Mouse (Mus musculus) lung, embryonic 14.5 days (tissue): ENCODE measurements around the gene Clec1b. TPM values are rescaled to one million over a fixed set of nuclear protein-coding genes. Genes with fewer than 3 reads are reported as not detected.

Experiments used
- ATAC-seq: fragments of 200-750 bp; cut with Nextera tagmentation; 2 replicates; pipeline ENCODE4 v1.8.0; 2017; ENCODE audit warnings: mild to moderate bottlenecking, moderate TSS enrichment, moderate library complexity; ENCODE audit not compliant: insufficient read depth
- DNase-seq: peaks from one replicate; pipeline ENCODE4 v3.0.0-alpha.2; 2015
- H3K27ac ChIP-seq: fragments of 300-500 bp; sonication (generic); 2 replicates; pipeline ENCODE4 v1.5.1; 2014; ENCODE audit warnings: low read depth, mild to moderate bottlenecking, moderate library complexity
- H3K27me3 ChIP-seq: fragments of 300-500 bp; sonication (generic); 2 replicates; pipeline ENCODE4 v1.6.1; 2014; ENCODE audit warnings: low read length, control low read depth; ENCODE audit not compliant: insufficient read depth
- H3K36me3 ChIP-seq: fragments of 300-500 bp; sonication (generic); 2 replicates; pipeline ENCODE4 v1.6.1; 2014; ENCODE audit warnings: control low read depth; ENCODE audit not compliant: insufficient read depth
- H3K4me1 ChIP-seq: fragments of 300-500 bp; sonication (generic); 2 replicates; pipeline ENCODE4 v1.6.1; 2014; ENCODE audit warnings: antibody characterized with exemption, control low read depth; ENCODE audit not compliant: insufficient read depth
- H3K4me2 ChIP-seq: fragments of 300-500 bp; sonication (generic); 2 replicates; pipeline ENCODE4 v1.6.1; 2014; ENCODE audit warnings: mild to moderate bottlenecking
- H3K4me3 ChIP-seq: fragments of 300-500 bp; sonication (generic); 2 replicates; pipeline ENCODE4 v1.5.1; 2014; ENCODE audit warnings: low read depth, low read length
- H3K9ac ChIP-seq: fragments of 300-500 bp; sonication (generic); 2 replicates; pipeline ENCODE4 v1.6.1; 2014
- H3K9me3 ChIP-seq: fragments of 300-500 bp; sonication (generic); 2 replicates; pipeline ENCODE4 v1.6.1; 2016; ENCODE audit warnings: low read depth, low read length, control low read depth
- CTCF ChIP-seq: IDR thresholded peaks from 2 replicates; pipeline ENCODE4 v1.5.1; 2016; ENCODE audit warnings: antibody characterized with exemption, low read depth
- WGBS: fragments of 180-500 bp; shearing (Covaris S2); extraction: QIAGEN DNeasy Blood & Tissue Kit; methylation state at CpG from one replicate; pipeline ENCODE4 v1.1.7; 2014; 5-methylcytosine and 5-hydroxymethylcytosine counted together
- polyA plus RNA-seq: library from polyadenylated mRNA; unstranded; fragments of >200 nt; fragmentation: Nextera tagmentation; extraction: Ambion mirVana; gene quantifications from 2 replicates; pipeline ENCODE4 v1.2.1, GENCODE M21; 2014

Gene Clec1b
- polyA plus RNA-seq, 1 experiment from 2014 or later = 3.7 TPM

DNA sequence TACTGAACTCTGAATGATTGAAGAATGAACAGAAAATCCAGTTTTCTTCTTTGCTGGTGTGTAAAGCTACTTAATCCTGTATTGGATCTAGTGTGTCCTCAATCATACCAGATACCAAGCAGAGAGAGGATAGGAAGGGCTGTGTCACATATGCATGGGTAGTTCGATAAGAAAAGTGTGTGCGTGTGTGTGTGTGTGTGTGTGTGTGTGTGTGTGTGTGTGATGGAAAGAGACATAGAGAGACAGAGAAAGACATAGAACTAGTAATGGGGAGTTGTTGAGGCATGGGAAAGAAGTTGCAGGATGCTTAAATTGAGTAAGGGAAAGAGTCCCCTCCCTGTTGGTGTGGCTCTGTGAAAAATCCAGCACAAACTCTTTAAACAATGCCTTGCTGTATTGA is 11.3 kb upstream of the Clec1b start, which contains the start of gene Clec12b:
Clec12b (minus strand) TSS at position 101 of the 400 bp plus-strand sequence.
- no peaks in the 10 kb centered on the region for H3K27me3 ChIP-seq
- WGBS = 61% methylated on average over 2 of the region's 2 CpGs
- TF ChIP-seq CTCF = no peak

DNA sequence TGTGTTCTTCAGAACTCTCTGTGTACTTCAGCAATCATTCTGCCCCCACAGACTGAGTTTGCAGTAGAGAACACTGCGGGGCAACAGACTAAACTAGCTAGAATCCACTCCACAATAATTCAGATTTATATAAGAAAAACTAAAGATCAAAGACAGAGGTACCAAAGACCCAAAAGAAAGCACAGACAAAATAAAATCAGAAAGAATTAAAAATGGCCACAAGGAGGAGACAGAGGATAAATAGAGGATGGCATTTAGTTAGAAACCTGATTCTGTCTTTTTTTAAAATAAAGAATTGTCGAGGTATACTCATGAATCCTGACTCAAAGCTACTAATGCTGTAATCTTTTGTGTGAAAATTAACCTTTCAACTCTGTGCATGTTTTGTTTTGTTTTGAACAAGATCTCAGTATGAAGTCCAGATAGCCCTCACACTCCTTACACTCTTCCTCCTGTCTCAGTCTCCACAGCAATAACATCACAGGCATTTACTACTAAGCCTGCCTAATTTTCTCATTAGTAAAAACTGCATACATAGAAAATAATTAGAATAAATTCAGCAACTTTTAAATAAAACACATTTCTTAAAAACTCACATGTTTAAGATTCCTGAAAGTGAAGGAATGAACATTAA is 3.9 kb upstream of the Clec1b start:
- DNase-seq (peak; percentile 79), ATAC-seq (peak; percentile 31; the same call in 1 of the 2 replicates)
- Histone ChIP-seq H3K9ac (no peak overlapping the region), H3K4me2 (no peak overlapping the region), H3K27me3 (no peaks in the 10 kb centered on the region), H3K36me3 (no peaks in the 10 kb centered on the region), H3K4me1 (no peaks in the 10 kb centered on the region), H3K27ac (no peak overlapping the region), H3K4me3 (no peak overlapping the region), H3K9me3 (no peaks in the 10 kb centered on the region)
- peak; percentile 67 for TF ChIP-seq CTCF
- 16% methylated on average over 2 of the region's 2 CpGs for WGBS

More for the DNA sequence above, 11.3 kb upstream of the Clec1b start, which contains the start of gene Clec12b:
- Histone ChIP-seq H3K4me3 (no peak within 1 kb of the TSS), H3K36me3 (no peaks in the 10 kb centered on the region), H3K27ac (no peak within 1 kb of the TSS), H3K9me3 (no peaks in the 10 kb centered on the region), H3K9ac (no peak within 1 kb of the TSS), H3K4me1 (0 out of 2 replicates have a peak, but pooled peaks cover 3% of the 10 kb centered on the region), H3K4me2 (no peak within 1 kb of the TSS)
- ATAC-seq (peak; percentile 10; the same call in 1 of the 2 replicates), DNase-seq (no peak)

DNA sequence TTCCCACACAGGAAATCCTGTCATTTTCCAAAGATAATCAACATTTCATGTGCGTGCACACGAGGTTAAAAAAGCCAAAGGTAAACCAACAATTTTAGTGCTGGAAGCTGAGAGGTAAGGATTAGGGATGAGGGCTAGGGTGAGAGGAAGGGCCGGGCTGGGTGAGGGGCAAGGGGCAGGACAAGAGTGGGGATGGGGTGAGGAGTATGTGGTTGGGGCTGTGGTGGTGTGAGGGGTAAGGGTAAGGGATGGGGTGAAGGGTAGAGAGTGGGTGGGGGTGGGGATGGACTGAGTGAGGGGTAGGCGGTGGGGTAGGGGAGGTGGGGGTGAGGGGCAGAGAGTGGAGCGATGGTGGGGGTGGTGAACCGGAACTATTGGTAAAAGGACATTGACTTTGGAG is 3.4 kb upstream of the Clec1b start:
- no peaks in the 10 kb centered on the region for H3K9me3 ChIP-seq
- H3K4me1 ChIP-seq = no peaks in the 10 kb centered on the region
- no peaks in the 10 kb centered on the region for H3K36me3 ChIP-seq
- DNase-seq = peak; percentile 15
- WGBS = 56% methylated on average over 6 of the region's 6 CpGs
- no peaks in the 10 kb centered on the region for H3K27me3 ChIP-seq
- H3K4me3 ChIP-seq = no peak overlapping the region
- H3K9ac ChIP-seq = no peak overlapping the region
- no peak overlapping the region for H3K27ac ChIP-seq
- TF ChIP-seq CTCF = no peak
- no peak overlapping the region for H3K4me2 ChIP-seq
- ATAC-seq = peak; percentile 68; the same call in 1 of the 2 replicates

DNA sequence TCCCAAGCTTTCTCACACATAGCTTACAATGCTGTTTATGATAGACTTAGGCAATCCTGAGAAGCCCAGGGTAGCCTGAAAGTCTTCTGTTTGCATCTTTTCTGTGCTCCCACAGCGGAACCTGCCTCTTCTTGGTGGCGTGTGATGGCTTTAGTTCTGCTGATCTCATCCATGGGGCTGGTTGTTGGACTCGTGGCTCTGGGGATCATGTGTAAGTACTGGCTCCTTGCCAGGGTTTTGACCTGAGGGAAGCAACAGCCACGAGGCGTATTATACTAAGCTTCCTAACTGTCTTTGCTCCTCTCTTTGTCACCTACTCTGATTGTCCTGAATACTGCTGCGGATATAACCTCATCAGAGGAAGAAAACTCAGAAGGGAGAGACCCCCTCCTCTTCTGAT is 2.8 kb downstream of the Clec1b start:
- ATAC-seq (peak; percentile 47; the same call in 1 of the 2 replicates), DNase-seq (peak; percentile 66)
- no peaks in the 10 kb centered on the region for H3K4me1 ChIP-seq
- H3K9me3 ChIP-seq = no peaks in the 10 kb centered on the region
- no peak overlapping the region for H3K9ac ChIP-seq
- no peak overlapping the region for H3K4me2 ChIP-seq
- H3K27ac ChIP-seq = no peak overlapping the region
- H3K4me3 ChIP-seq = no peak overlapping the region
- 33% methylated on average over 6 of the region's 6 CpGs for WGBS
- H3K27me3 ChIP-seq = no peaks in the 10 kb centered on the region
- H3K36me3 ChIP-seq = no peaks in the 10 kb centered on the region
- TF ChIP-seq CTCF = no peak

DNA sequence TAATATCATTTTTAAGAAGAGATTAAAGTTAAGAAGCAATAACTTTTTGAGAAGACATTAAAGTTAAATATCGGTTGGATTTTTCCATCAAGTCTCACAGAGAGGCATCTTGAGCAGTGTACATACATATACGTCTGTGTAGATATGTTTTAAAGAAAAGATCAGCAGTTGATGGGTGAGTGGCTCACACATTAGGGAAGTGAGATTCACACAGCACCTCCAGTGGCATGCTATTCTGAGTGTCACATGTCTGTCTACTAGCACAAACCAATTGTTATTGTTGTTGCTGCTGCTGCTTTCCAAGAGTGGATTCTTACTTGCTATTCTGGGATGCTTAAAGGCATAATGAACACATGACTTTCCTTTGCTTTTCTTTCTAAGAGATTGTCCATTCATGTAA is 5.3 kb downstream of the Clec1b start:
- TF ChIP-seq CTCF = no peak
- H3K36me3 ChIP-seq = no peaks in the 10 kb centered on the region
- WGBS = 80% methylated on average over 2 of the region's 2 CpGs
- H3K9me3 ChIP-seq = no peaks in the 10 kb centered on the region
- no peak for DNase-seq
- no peak overlapping the region for H3K27ac ChIP-seq
- H3K4me1 ChIP-seq = no peaks in the 10 kb centered on the region
- no peaks in the 10 kb centered on the region for H3K27me3 ChIP-seq
- no peak overlapping the region for H3K4me2 ChIP-seq
- no peak overlapping the region for H3K9ac ChIP-seq
- no peak for ATAC-seq
- H3K4me3 ChIP-seq = no peak overlapping the region

DNA sequence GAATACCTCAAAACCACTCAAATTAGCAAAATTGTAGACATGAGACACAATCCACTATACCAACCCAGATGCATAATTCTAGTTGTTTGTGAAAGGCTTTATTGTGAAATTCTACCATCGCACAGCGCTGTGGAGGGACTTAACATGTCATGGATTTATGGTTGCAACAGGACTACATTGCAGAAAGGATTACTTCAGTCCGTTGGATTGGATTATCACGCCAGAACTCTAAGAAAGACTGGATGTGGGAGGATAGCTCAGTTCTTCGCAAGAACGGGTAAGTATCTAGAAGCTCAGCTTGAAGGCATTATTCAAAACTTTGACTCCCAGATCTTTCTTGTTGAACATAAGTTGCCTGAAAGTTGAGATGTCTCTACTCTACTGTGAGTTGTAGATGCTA is 6.3 kb downstream of the Clec1b start:
- H3K4me3 ChIP-seq = no peak overlapping the region
- no peaks in the 10 kb centered on the region for H3K4me1 ChIP-seq
- 85% methylated on average over 6 of the region's 6 CpGs for WGBS
- no peak for TF ChIP-seq CTCF
- no peak for ATAC-seq
- H3K36me3 ChIP-seq = no peaks in the 10 kb centered on the region
- no peak for DNase-seq
- no peak overlapping the region for H3K4me2 ChIP-seq
- no peaks in the 10 kb centered on the region for H3K27me3 ChIP-seq
- no peaks in the 10 kb centered on the region for H3K9me3 ChIP-seq
- no peak overlapping the region for H3K27ac ChIP-seq
- no peak overlapping the region for H3K9ac ChIP-seq

DNA sequence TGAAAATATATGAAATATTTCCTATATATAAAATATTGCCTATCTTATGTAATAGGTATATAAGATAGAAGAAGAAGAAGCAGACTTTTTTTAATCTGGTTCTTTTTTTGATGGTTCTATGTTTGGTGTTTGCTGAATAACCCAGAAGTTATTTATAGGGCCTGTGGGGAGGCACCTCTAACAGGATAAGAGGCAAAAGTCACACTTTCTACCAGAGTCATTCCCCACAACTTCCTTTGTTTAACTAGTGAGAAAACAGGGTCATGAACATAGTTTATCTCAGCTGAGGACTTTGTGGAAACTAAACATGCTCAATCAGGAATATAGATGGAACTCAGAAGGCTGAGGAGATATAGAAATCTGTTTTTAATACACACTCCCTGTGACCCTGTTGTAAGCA is 8.9 kb downstream of the Clec1b start:
- Histone ChIP-seq H3K9me3 (no peaks in the 10 kb centered on the region), H3K4me3 (no peak overlapping the region), H3K4me2 (no peak overlapping the region), H3K4me1 (no peaks in the 10 kb centered on the region), H3K9ac (no peak overlapping the region), H3K27me3 (no peaks in the 10 kb centered on the region), H3K36me3 (no peaks in the 10 kb centered on the region), H3K27ac (no peak overlapping the region)
- no peak for TF ChIP-seq CTCF
- ATAC-seq (no peak), DNase-seq (no peak)

DNA sequence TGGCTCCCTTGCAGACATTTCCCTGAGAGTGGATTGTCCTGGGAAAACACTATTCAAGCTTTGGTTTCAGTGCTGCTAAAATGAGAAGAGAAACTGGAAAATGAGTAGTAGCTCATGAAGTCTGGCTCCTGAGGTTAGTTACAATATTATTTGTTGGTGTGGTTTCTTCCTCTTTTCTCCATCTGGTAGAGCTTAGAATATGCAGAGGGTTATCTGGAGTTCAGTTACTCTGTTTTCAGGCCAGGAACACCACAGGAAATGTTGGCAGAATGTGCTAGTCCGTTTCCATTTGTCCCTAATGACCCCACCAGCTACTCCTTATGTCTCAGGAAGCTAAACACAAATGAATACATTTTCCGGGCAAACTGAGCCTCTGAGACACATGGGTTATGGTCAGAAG is 10.2 kb downstream of the Clec1b start:
- WGBS = 34% methylated on average over 2 of the region's 2 CpGs
- H3K27me3 ChIP-seq = no peaks in the 10 kb centered on the region
- no peak overlapping the region for H3K9ac ChIP-seq
- no peaks in the 10 kb centered on the region for H3K4me1 ChIP-seq
- no peak for ATAC-seq
- no peaks in the 10 kb centered on the region for H3K9me3 ChIP-seq
- peak; percentile 53 for DNase-seq
- no peak overlapping the region for H3K4me2 ChIP-seq
- H3K27ac ChIP-seq = no peak overlapping the region
- no peak for TF ChIP-seq CTCF
- H3K36me3 ChIP-seq = no peaks in the 10 kb centered on the region
- H3K4me3 ChIP-seq = no peak overlapping the region
